Mouse (Mus musculus): ENCODE measurements around the gene Fam172a.

Gene Fam172a

GRCm38 (mm10) chr13:78210029-78210747 lies 508.4 kb downstream of the Fam172a start:
- ATAC-seq (ENCODE audit: insufficient number of reproducible peaks, low FRiP score, low TSS enrichment): peak; percentile 61

DNA sequence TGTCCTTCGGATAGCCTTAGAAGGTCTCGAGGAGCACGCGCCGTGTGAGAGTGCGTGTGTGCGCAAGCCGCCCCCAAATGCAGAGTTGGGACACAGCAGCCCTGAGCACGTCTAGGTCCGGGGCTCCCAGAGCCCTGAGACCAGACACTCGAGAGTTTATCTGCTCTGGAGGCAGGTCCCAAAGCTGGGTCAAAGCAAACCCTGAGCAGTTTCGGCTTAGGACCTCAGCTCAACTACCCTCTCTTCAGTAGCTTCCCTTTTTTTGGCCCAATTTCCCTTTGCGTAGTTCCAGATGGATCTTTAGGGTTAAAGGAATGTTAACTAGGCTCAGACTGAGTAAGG lies 508.9 kb downstream of the Fam172a start:
- ATAC-seq (ENCODE audit: insufficient number of reproducible peaks, low FRiP score, low TSS enrichment): peak; percentile 38

GRCm38 (mm10) chr13:78211231-78212010 lies 509.6 kb downstream of the Fam172a start:
- no peak for ATAC-seq (ENCODE audit: insufficient number of reproducible peaks, low FRiP score, low TSS enrichment)

- ATAC-seq (ENCODE audit: insufficient number of reproducible peaks, low FRiP score, low TSS enrichment): no peak
Measured at GRCm38 (mm10) chr13:78212111-78212510, 510.3 kb downstream of the Fam172a start.

DNA sequence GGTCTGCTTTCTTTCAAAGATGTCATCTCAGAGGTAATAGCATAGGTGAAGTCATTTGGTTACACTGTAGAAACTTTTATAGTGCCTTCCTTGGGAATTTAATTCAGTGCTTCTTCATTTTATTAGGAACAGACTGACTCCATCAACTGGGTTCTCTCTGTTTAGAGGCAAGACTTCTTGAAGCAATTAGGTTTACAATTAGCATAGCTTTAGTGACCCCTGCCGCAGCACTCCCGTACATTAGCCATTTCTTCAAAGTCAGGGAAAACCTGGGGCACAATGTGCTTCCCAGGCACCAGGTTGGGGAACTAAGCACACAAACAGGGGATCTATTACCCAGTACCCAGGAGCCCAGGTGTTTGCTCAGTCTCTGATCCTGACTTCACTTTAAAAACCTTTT lies 511.3 kb downstream of the Fam172a start:
- no peak for ATAC-seq (ENCODE audit: insufficient number of reproducible peaks, low FRiP score, low TSS enrichment)

- ATAC-seq (ENCODE audit: insufficient number of reproducible peaks, low FRiP score, low TSS enrichment): no peak
Measured at GRCm38 (mm10) chr13:78215223-78215622, 513.4 kb downstream of the Fam172a start.
